Comparison of ENCODE assay signal across 12 mouse cellular contexts in genomic region chr3:87949955-87950515, GRCm38 (mm10). TPM values are rescaled to one million over a fixed set of nuclear protein-coding genes. Genes with fewer than 3 reads are reported as not detected.
DNase-seq lines count a peak whose midpoint lies in the region; ATAC-seq and TF ChIP-seq lines count a peak whose summit lies in the region.
"Had no signal": no experiment of that assay in that cellular context is flagged by ENCODE, and none has a peak within 500 bp of the region (broad histone marks: within the 10 kb centered on the region; RNA-seq: fewer than 3 reads in every experiment).

No protein-coding gene starts in this region.

- 0 out of 2 replicates have a peak overlapping the region, but pooled peaks have one; percentile 1 for H3K4me3 ChIP-seq in kidney, postnatal 0 days (replicated peaks; ENCODE audit: low read depth, low read length)
- H3K4me3 ChIP-seq in embryonic facial prominence, embryonic 11.5 days (ENCODE audit: low read depth, low read length) = peak overlapping the region; percentile 67
- no peak overlapping the region; the same call in 1 of the 2 replicates for H3K4me3 ChIP-seq in hindbrain, embryonic 16.5 days (ENCODE audit: low read length)
- H3K4me3 ChIP-seq in neural tube, embryonic 15.5 days (replicated peaks) = peak overlapping the region; percentile 10; the same call in 1 of the 2 replicates

- no peak overlapping the region for H3K27ac ChIP-seq in kidney, postnatal 0 days
- H3K27ac ChIP-seq in embryonic facial prominence, embryonic 11.5 days (replicated peaks; ENCODE audit: low read depth, low read length) = peak overlapping the region; percentile 96
- no peak overlapping the region for H3K27ac ChIP-seq in hindbrain, embryonic 16.5 days (ENCODE audit: low read depth, low read length)
- no peak overlapping the region for H3K27ac ChIP-seq in neural tube, embryonic 15.5 days (replicated peaks)

- no peak for ATAC-seq in kidney, postnatal 0 days (replicated peaks; ENCODE audit: low FRiP score, low read depth)
- no peak for ATAC-seq in embryonic facial prominence, embryonic 11.5 days (replicated peaks; ENCODE audit: insufficient number of reproducible peaks, low FRiP score, low TSS enrichment, low read depth)
- ATAC-seq in hindbrain, embryonic 16.5 days = no peak
- no peak for ATAC-seq in neural tube, embryonic 15.5 days (ENCODE audit: low FRiP score)

- H3K9me3 ChIP-seq in kidney, postnatal 0 days (replicated peaks; ENCODE audit: low read length) = no peaks in the 10 kb centered on the region
- no peaks in the 10 kb centered on the region for H3K9me3 ChIP-seq in embryonic facial prominence, embryonic 11.5 days (replicated peaks; ENCODE audit: control insufficient read depth, low read length)
- no peaks in the 10 kb centered on the region for H3K9me3 ChIP-seq in hindbrain, embryonic 16.5 days (ENCODE audit: control insufficient read depth, low read length)
- H3K9me3 ChIP-seq in neural tube, embryonic 15.5 days (replicated peaks) = no peaks in the 10 kb centered on the region

- no peaks in the 10 kb centered on the region for H3K36me3 ChIP-seq in kidney, postnatal 0 days (ENCODE audit: insufficient read depth, low read length)
- H3K36me3 ChIP-seq in embryonic facial prominence, embryonic 11.5 days (replicated peaks; ENCODE audit: control insufficient read depth, insufficient read depth, low read depth, low read length) = no peaks in the 10 kb centered on the region
- no peaks in the 10 kb centered on the region for H3K36me3 ChIP-seq in hindbrain, embryonic 16.5 days (ENCODE audit: control insufficient read depth, insufficient read depth, low read length)
- H3K36me3 ChIP-seq in neural tube, embryonic 15.5 days = no peaks in the 10 kb centered on the region

- H3K27me3 ChIP-seq in kidney, postnatal 0 days (ENCODE audit: insufficient read depth, low read length) = no peaks in the 10 kb centered on the region
- H3K27me3 ChIP-seq in embryonic facial prominence, embryonic 11.5 days (ENCODE audit: control insufficient read depth, insufficient read depth, low read length) = no peaks in the 10 kb centered on the region
- H3K27me3 ChIP-seq in hindbrain, embryonic 16.5 days (replicated peaks; ENCODE audit: control insufficient read depth, insufficient read depth, low read length) = no peaks in the 10 kb centered on the region; the same call in none of the 2 replicates
- H3K27me3 ChIP-seq in neural tube, embryonic 15.5 days (replicated peaks) = no peaks in the 10 kb centered on the region

- no peak for DNase-seq in kidney, postnatal 0 days (ENCODE audit: low spot score)
- no peak for DNase-seq in kidney, adult 18-20 months
- DNase-seq in embryonic facial prominence, embryonic 11.5 days (ENCODE audit: low spot score) = peak; percentile 71
- DNase-seq in layer of hippocampus, adult 9-11 months = no peak
- DNase-seq in B cell, adult 2 months = no peak
- DNase-seq in right cerebral cortex, adult 18-20 months = no peak
- DNase-seq: adrenal gland, postnatal 14 days; heart, adult 18-20 months; lung, adult 2 months; thymus, adult 18-20 months had no signal

- no peak for TF ChIP-seq CTCF in kidney, postnatal 0 days (IDR thresholded peaks at IDR 0.05; ENCODE audit: low read depth)

- peaks cover 32% of the 10 kb centered on the region for H3K4me1 ChIP-seq in kidney, postnatal 0 days (replicated peaks; ENCODE audit: insufficient read depth, low read length)
- H3K4me1 ChIP-seq in embryonic facial prominence, embryonic 11.5 days (ENCODE audit: control insufficient read depth, insufficient read depth, low read length) = peaks cover 39% of the 10 kb centered on the region
- H3K4me1 ChIP-seq in hindbrain, embryonic 16.5 days (ENCODE audit: control insufficient read depth, insufficient read depth, low read depth, low read length) = peaks cover 37% of the 10 kb centered on the region
- H3K4me1 ChIP-seq in neural tube, embryonic 15.5 days = peaks cover 73% of the 10 kb centered on the region

- 15% methylated on average over 13 of the region's 13 CpGs for WGBS in kidney, postnatal 0 days
- WGBS in embryonic facial prominence, embryonic 11.5 days = under 1% methylated on average over 13 of the region's 13 CpGs
- WGBS in hindbrain, embryonic 16.5 days = 13% methylated on average over 13 of the region's 13 CpGs
- 13% methylated on average over 13 of the region's 13 CpGs for WGBS in neural tube, embryonic 15.5 days

- H3K9ac ChIP-seq in kidney, postnatal 0 days (ENCODE audit: low read depth, low read length) = no peak overlapping the region
- H3K9ac ChIP-seq in embryonic facial prominence, embryonic 11.5 days (replicated peaks; ENCODE audit: low read length) = peak overlapping the region; percentile 73
- H3K9ac ChIP-seq in hindbrain, embryonic 16.5 days (ENCODE audit: low read depth, low read length) = no peak overlapping the region; the same call in 1 of the 2 replicates
- no peak overlapping the region for H3K9ac ChIP-seq in neural tube, embryonic 15.5 days (replicated peaks)

- peak overlapping the region; percentile 64 for H3K4me2 ChIP-seq in kidney, postnatal 0 days (ENCODE audit: low read length)
- H3K4me2 ChIP-seq in embryonic facial prominence, embryonic 11.5 days (ENCODE audit: low read depth, low read length) = peak overlapping the region; percentile 87
- peak overlapping the region; percentile 21 for H3K4me2 ChIP-seq in hindbrain, embryonic 16.5 days (ENCODE audit: low read length)
- peak overlapping the region; percentile 82 for H3K4me2 ChIP-seq in neural tube, embryonic 15.5 days

RNA-seq across cellular contexts. Expression of gene Crabp2, which starts 1.6 kb away (rescaled TPM):
- 20.1 and 20.9 TPM in 2 replicates for polyA plus RNA-seq in kidney, postnatal 0 days (2015; fragmentation: Nextera tagmentation; extraction: Ambion mirVana)
- 626 and 642 TPM in 2 replicates for polyA plus RNA-seq in embryonic facial prominence, embryonic 11.5 days (2014; fragmentation: Nextera tagmentation; extraction: Ambion mirVana)
- 49.1 and 52.4 TPM in 2 replicates for polyA plus RNA-seq in hindbrain, embryonic 16.5 days (2015; fragmentation: Nextera tagmentation; extraction: Ambion mirVana)
- 81.1 and 86.0 TPM in 2 replicates for polyA plus RNA-seq in neural tube, embryonic 15.5 days (2015; fragmentation: Nextera tagmentation; extraction: Ambion mirVana)

RNA-seq across cellular contexts. Expression of gene Rrnad1, which starts 19.5 kb away (rescaled TPM):
- polyA plus RNA-seq in kidney, postnatal 0 days (2015; fragmentation: Nextera tagmentation; extraction: Ambion mirVana) = 12.1 and 12.3 TPM in 2 replicates
- 13.5 and 16.0 TPM in 2 replicates for polyA plus RNA-seq in embryonic facial prominence, embryonic 11.5 days (2014; fragmentation: Nextera tagmentation; extraction: Ambion mirVana)
- 20.5 and 24.8 TPM in 2 replicates for polyA plus RNA-seq in hindbrain, embryonic 16.5 days (2015; fragmentation: Nextera tagmentation; extraction: Ambion mirVana)
- 19.3 and 19.7 TPM in 2 replicates for polyA plus RNA-seq in neural tube, embryonic 15.5 days (2015; fragmentation: Nextera tagmentation; extraction: Ambion mirVana)

RNA-seq across cellular contexts. Expression of gene Isg20l2, which starts 19.9 kb away (rescaled TPM):
- 40.4 and 42.1 TPM in 2 replicates for polyA plus RNA-seq in kidney, postnatal 0 days (2015; fragmentation: Nextera tagmentation; extraction: Ambion mirVana)
- 51.5 and 52.3 TPM in 2 replicates for polyA plus RNA-seq in embryonic facial prominence, embryonic 11.5 days (2014; fragmentation: Nextera tagmentation; extraction: Ambion mirVana)
- polyA plus RNA-seq in hindbrain, embryonic 16.5 days (2015; fragmentation: Nextera tagmentation; extraction: Ambion mirVana) = 22.7 and 28.9 TPM in 2 replicates
- polyA plus RNA-seq in neural tube, embryonic 15.5 days (2015; fragmentation: Nextera tagmentation; extraction: Ambion mirVana) = 21.6 and 31.7 TPM in 2 replicates

RNA-seq across cellular contexts. Expression of gene Nes, which starts 20.8 kb away (rescaled TPM):
- 24.6 and 28.9 TPM in 2 replicates for polyA plus RNA-seq in kidney, postnatal 0 days (2015; fragmentation: Nextera tagmentation; extraction: Ambion mirVana)
- 15.1 and 16.2 TPM in 2 replicates for polyA plus RNA-seq in embryonic facial prominence, embryonic 11.5 days (2014; fragmentation: Nextera tagmentation; extraction: Ambion mirVana)
- polyA plus RNA-seq in hindbrain, embryonic 16.5 days (2015; fragmentation: Nextera tagmentation; extraction: Ambion mirVana) = 15.6 and 20.2 TPM in 2 replicates
- polyA plus RNA-seq in neural tube, embryonic 15.5 days (2015; fragmentation: Nextera tagmentation; extraction: Ambion mirVana) = 22.5 and 22.8 TPM in 2 replicates

RNA-seq across cellular contexts. Expression of gene Mrpl24, which starts 30.7 kb away (rescaled TPM):
- polyA plus RNA-seq in kidney, postnatal 0 days (2015; fragmentation: Nextera tagmentation; extraction: Ambion mirVana) = 87.2 and 88.1 TPM in 2 replicates
- polyA plus RNA-seq in embryonic facial prominence, embryonic 11.5 days (2014; fragmentation: Nextera tagmentation; extraction: Ambion mirVana) = 73.6 and 79.3 TPM in 2 replicates
- 48.3 and 49.1 TPM in 2 replicates for polyA plus RNA-seq in hindbrain, embryonic 16.5 days (2015; fragmentation: Nextera tagmentation; extraction: Ambion mirVana)
- polyA plus RNA-seq in neural tube, embryonic 15.5 days (2015; fragmentation: Nextera tagmentation; extraction: Ambion mirVana) = 51.0 and 59.5 TPM in 2 replicates

Comparison
In these comparisons a context has a peak if more than half of its experiments do, and no peak if none do; other contexts are left out.
1. H3K4me2 ChIP-seq: peak in every context shown above with its lines; median percentile 87 in embryonic facial prominence, embryonic 11.5 days; 82 in neural tube, embryonic 15.5 days; 64 in kidney, postnatal 0 days; 21 in hindbrain, embryonic 16.5 days.